Mouse (Mus musculus) stomach, embryonic 14.5 days (tissue): Measurements from ENCODE around the gene Cd47. TPM values are rescaled to one million over a fixed set of nuclear protein-coding genes. Genes with fewer than 3 reads are reported as not detected.
A peak's percentile ranks its signal among the peaks of the same experiment; 100 is the strongest.

Source experiments
- ATAC-seq: fragments of 200-750 bp; cut with Nextera tagmentation; 2 replicates; pipeline ENCODE4 v1.8.0; 2017; ENCODE audit warnings: low read depth, moderate TSS enrichment; ENCODE audit not compliant: insufficient number of reproducible peaks, insufficient read depth, low FRiP score
- H3K27ac ChIP-seq: fragments of 300-500 bp; sonication (generic); 2 replicates; pipeline ENCODE4 v1.5.1; 2014; ENCODE audit warnings: mild to moderate bottlenecking, low read length, moderate library complexity, mixed read lengths
- H3K27me3 ChIP-seq: fragments of 300-500 bp; sonication (generic); 2 replicates; pipeline ENCODE4 v1.6.1; 2014; ENCODE audit warnings: low read length, control low read depth, mixed read lengths; ENCODE audit not compliant: control insufficient read depth, insufficient read depth
- H3K36me3 ChIP-seq: fragments of 300-500 bp; sonication (generic); 2 replicates; pipeline ENCODE4 v1.6.1; 2014; ENCODE audit warnings: mild to moderate bottlenecking, control low read depth, low read length, moderate library complexity, mixed read lengths; ENCODE audit not compliant: control insufficient read depth, insufficient read depth
- H3K4me1 ChIP-seq: fragments of 300-500 bp; sonication (generic); 2 replicates; pipeline ENCODE4 v1.6.1; 2014; ENCODE audit warnings: low read length, control low read depth, mixed read lengths; ENCODE audit not compliant: control insufficient read depth, insufficient read depth
- H3K4me2 ChIP-seq: fragments of 300-500 bp; sonication (generic); replicated peaks from 2 replicates; pipeline ENCODE4 v1.6.1; 2014; ENCODE audit warnings: low read depth, low read length, control low read depth
- H3K4me3 ChIP-seq: fragments of 300-500 bp; sonication (generic); 2 replicates; pipeline ENCODE4 v1.5.1; 2014; ENCODE audit warnings: low read depth, low read length, control low read depth
- H3K9ac ChIP-seq: fragments of 300-500 bp; sonication (generic); replicated peaks from 2 replicates; pipeline ENCODE4 v1.6.1; 2014; ENCODE audit warnings: low read depth, mild to moderate bottlenecking, control low read depth, low read length, moderate library complexity, mixed read lengths
- H3K9me3 ChIP-seq: fragments of 300-500 bp; sonication (generic); 2 replicates; pipeline ENCODE4 v1.6.1; 2016; ENCODE audit warnings: low read depth, low read length, control low read depth; ENCODE audit not compliant: control insufficient read depth
- WGBS: fragments of 180-500 bp; shearing (Covaris S2); extraction: QIAGEN DNeasy Blood & Tissue Kit; methylation state at CpG from one replicate; pipeline ENCODE4 v1.1.7; 2014; 5-methylcytosine and 5-hydroxymethylcytosine counted together
- polyA plus RNA-seq: library from polyadenylated mRNA; unstranded; fragments of >200 nt; fragmentation: Nextera tagmentation; extraction: Ambion mirVana; gene quantifications from 2 replicates; pipeline ENCODE4 v1.2.1, GENCODE M21; 2014

The Cd47 gene
- polyA plus RNA-seq, 1 experiment from 2014 or later = 66.8 TPM

- WGBS = 21% methylated on average over 4 of the region's 4 CpGs
- no peak overlapping the region for H3K27ac ChIP-seq
- H3K4me2 ChIP-seq = no peak overlapping the region
- no peaks in the 10 kb centered on the region for H3K4me1 ChIP-seq
- no peak overlapping the region for H3K4me3 ChIP-seq
- H3K9ac ChIP-seq = no peak overlapping the region
- H3K27me3 ChIP-seq = no peaks in the 10 kb centered on the region
- ATAC-seq = no peak
- H3K36me3 ChIP-seq = no peaks in the 10 kb centered on the region
- H3K9me3 ChIP-seq = no peaks in the 10 kb centered on the region
These were observed 33.9 kb downstream of the Cd47 start for GRCm38 (mm10) chr16:49834130-49834693.

GRCm38 (mm10) chr16:49836634-49837164 is 36.4 kb downstream of the Cd47 start:
- no peak overlapping the region for H3K4me3 ChIP-seq
- no peak for ATAC-seq
- H3K27me3 ChIP-seq = no peaks in the 10 kb centered on the region
- 90% methylated on average over 6 of the region's 6 CpGs for WGBS
- H3K4me1 ChIP-seq = no peaks in the 10 kb centered on the region
- no peaks in the 10 kb centered on the region for H3K36me3 ChIP-seq
- H3K4me2 ChIP-seq = no peak overlapping the region
- H3K9me3 ChIP-seq = no peaks in the 10 kb centered on the region
- H3K9ac ChIP-seq = no peak overlapping the region
- H3K27ac ChIP-seq = no peak overlapping the region

GRCm38 (mm10) chr16:49838923-49839322 is 38.6 kb downstream of the Cd47 start:
- no peak overlapping the region for H3K27ac ChIP-seq
- H3K4me2 ChIP-seq = no peak overlapping the region
- no peaks in the 10 kb centered on the region for H3K9me3 ChIP-seq
- H3K9ac ChIP-seq = no peak overlapping the region
- no peaks in the 10 kb centered on the region for H3K27me3 ChIP-seq
- no peaks in the 10 kb centered on the region for H3K36me3 ChIP-seq
- 85% methylated on average over 6 of the region's 6 CpGs for WGBS
- no peak for ATAC-seq
- no peaks in the 10 kb centered on the region for H3K4me1 ChIP-seq
- no peak overlapping the region for H3K4me3 ChIP-seq

GRCm38 (mm10) chr16:49839681-49840535 is 39.6 kb downstream of the Cd47 start:
- peak; percentile 78; the same call in 1 of the 2 replicates for ATAC-seq
- H3K4me3 ChIP-seq = no peak overlapping the region
- 54% methylated on average over 15 of the region's 15 CpGs for WGBS
- no peak overlapping the region for H3K4me2 ChIP-seq
- no peak overlapping the region for H3K27ac ChIP-seq
- H3K9ac ChIP-seq = no peak overlapping the region
- H3K9me3 ChIP-seq = no peaks in the 10 kb centered on the region
- no peaks in the 10 kb centered on the region for H3K27me3 ChIP-seq
- H3K36me3 ChIP-seq = no peaks in the 10 kb centered on the region
- no peaks in the 10 kb centered on the region for H3K4me1 ChIP-seq

- no peak overlapping the region for H3K9ac ChIP-seq
- no peaks in the 10 kb centered on the region for H3K36me3 ChIP-seq
- 79% methylated on average over 1 of the region's 1 CpGs for WGBS
- no peak for ATAC-seq
- no peaks in the 10 kb centered on the region for H3K9me3 ChIP-seq
- no peak overlapping the region for H3K4me3 ChIP-seq
- no peak overlapping the region for H3K27ac ChIP-seq
- no peak overlapping the region for H3K4me2 ChIP-seq
- H3K27me3 ChIP-seq = no peaks in the 10 kb centered on the region
- H3K4me1 ChIP-seq = no peaks in the 10 kb centered on the region
These were observed 43.4 kb downstream of the Cd47 start for GRCm38 (mm10) chr16:49843723-49844122.

GRCm38 (mm10) chr16:49847224-49848003 is 47.1 kb downstream of the Cd47 start:
- H3K4me3 ChIP-seq = no peak overlapping the region
- WGBS = 80% methylated on average over 5 of the region's 5 CpGs
- no peak overlapping the region for H3K4me2 ChIP-seq
- no peak for ATAC-seq
- H3K9me3 ChIP-seq = no peaks in the 10 kb centered on the region
- no peaks in the 10 kb centered on the region for H3K4me1 ChIP-seq
- H3K27ac ChIP-seq = no peak overlapping the region
- H3K9ac ChIP-seq = no peak overlapping the region
- no peaks in the 10 kb centered on the region for H3K36me3 ChIP-seq
- no peaks in the 10 kb centered on the region for H3K27me3 ChIP-seq

- Histone ChIP-seq H3K4me3 (no peak overlapping the region), H3K4me2 (no peak overlapping the region), H3K27me3 (no peaks in the 10 kb centered on the region), H3K9me3 (no peaks in the 10 kb centered on the region), H3K4me1 (no peaks in the 10 kb centered on the region), H3K27ac (no peak overlapping the region), H3K9ac (no peak overlapping the region), H3K36me3 (no peaks in the 10 kb centered on the region)
- 76% methylated on average over 1 of the region's 1 CpGs for WGBS
- no peak for ATAC-seq
These were observed 48.3 kb downstream of the Cd47 start for GRCm38 (mm10) chr16:49848651-49849050.

GRCm38 (mm10) chr16:49852940-49853339 is 52.6 kb downstream of the Cd47 start:
- WGBS = 92% methylated on average over 3 of the region's 3 CpGs
- Histone ChIP-seq H3K4me2 (no peak overlapping the region), H3K4me3 (no peak overlapping the region), H3K27ac (no peak overlapping the region), H3K27me3 (no peaks in the 10 kb centered on the region), H3K9me3 (no peaks in the 10 kb centered on the region), H3K36me3 (no peaks in the 10 kb centered on the region), H3K9ac (no peak overlapping the region), H3K4me1 (0 out of 2 replicates have a peak, but pooled peaks cover under 1% of the 10 kb centered on the region)
- no peak for ATAC-seq
